Mouse (Mus musculus) MEL (cell line): ENCODE results near the gene Gm13694. TPM values are rescaled to one million over a fixed set of nuclear protein-coding genes. Genes with fewer than 3 reads are reported as not detected.

Source experiments
- DNase-seq: peaks from one replicate; pipeline ENCODE4 v3.0.0; 2011; ENCODE audit warnings: low read depth, low spot score
- H3K27ac ChIP-seq: 2 replicates; pipeline ENCODE4 v1.5.1; 2012; ENCODE audit warnings: low read depth, mild to moderate bottlenecking, control low read depth, low read length, moderate library complexity; ENCODE audit not compliant: control insufficient read depth
- H3K27me3 ChIP-seq, 2 experiments: fragments of 150-350 bp in 1 of 2; sonication (generic) in 1 of 2; 2 replicates each; pipeline ENCODE4 v1.6.1; 2012; ENCODE audit warnings: low read length in 2 of 2, mild to moderate bottlenecking in 2 of 2, improper control_type of control experiment in 1 of 2, moderate library complexity in 1 of 2; ENCODE audit not compliant: insufficient read depth in 2 of 2, control insufficient read depth in 1 of 2
- H3K36me3 ChIP-seq, 2 experiments: 2 replicates each; pipeline ENCODE4 v1.6.1; 2012 to 2014; ENCODE audit warnings: low read length in 2 of 2, improper control_type of control experiment in 1 of 2, inconsistent platforms in 1 of 2, mild to moderate bottlenecking in 1 of 2; ENCODE audit not compliant: insufficient read depth in 2 of 2, control insufficient read depth in 1 of 2
- H3K4me1 ChIP-seq, 2 experiments: fragments of 150-350 bp in 1 of 2; sonication (generic) in 1 of 2; 2 replicates each; pipeline ENCODE4 v1.6.1; 2012; ENCODE audit warnings: low read length in 2 of 2, improper control_type of control experiment in 1 of 2, mild to moderate bottlenecking in 1 of 2; ENCODE audit not compliant: insufficient read depth in 2 of 2, control insufficient read depth in 1 of 2
- H3K4me3 ChIP-seq, 2 experiments: fragments of 150-350 bp in 1 of 2; sonication (generic) in 1 of 2; 2 replicates each; pipeline ENCODE4 v1.5.1; 2012; ENCODE audit warnings: low read depth in 2 of 2, low read length in 2 of 2, mild to moderate bottlenecking in 2 of 2, moderate library complexity in 2 of 2, control low read depth in 1 of 2, improper control_type of control experiment in 1 of 2; ENCODE audit not compliant: control insufficient read depth in 1 of 2, insufficient read depth in 1 of 2
- H3K79me2 ChIP-seq: 2 replicates; pipeline ENCODE4 v1.6.1; 2012; ENCODE audit warnings: mild to moderate bottlenecking, low read length, moderate library complexity; ENCODE audit not compliant: control insufficient read depth, poor library complexity, insufficient read depth
- H3K9ac ChIP-seq: 2 replicates; pipeline ENCODE4 v1.6.1; 2012; ENCODE audit warnings: low read depth, mild to moderate bottlenecking, control low read depth, low read length, moderate library complexity; ENCODE audit not compliant: control insufficient read depth, poor library complexity, severe bottlenecking
- H3K9me3 ChIP-seq: fragments of 150-350 bp; sonication (generic); replicated peaks from 2 replicates; pipeline ENCODE4 v1.6.1; 2012; ENCODE audit warnings: mild to moderate bottlenecking, low read length, improper control_type of control experiment, moderate library complexity; ENCODE audit not compliant: insufficient read depth
- BHLHE40 ChIP-seq: IDR thresholded peaks from 2 replicates; pipeline ENCODE4 v1.6.1; 2012; ENCODE audit warnings: low read depth, mild to moderate bottlenecking, inconsistent platforms, low read length, improper control_type of control experiment, borderline replicate concordance
- ELF1 ChIP-seq: IDR thresholded peaks from 2 replicates; pipeline ENCODE4 v1.6.1; 2014; ENCODE audit warnings: low read depth, mild to moderate bottlenecking, inconsistent platforms, low read length, improper control_type of control experiment, moderate library complexity
- GATA1 ChIP-seq: IDR thresholded peaks from 2 replicates; pipeline ENCODE4 v1.6.1; 2011; ENCODE audit warnings: low read depth, low read length, improper control_type of control experiment
- JUND ChIP-seq: IDR thresholded peaks from 2 replicates; pipeline ENCODE4 v1.6.1; 2011; ENCODE audit warnings: low read depth, mild to moderate bottlenecking, improper control_type of control experiment, low read length
- KAT2A ChIP-seq: conservative IDR thresholded peaks from 2 replicates; pipeline ENCODE4 v1.6.1; 2012; ENCODE audit warnings: low read depth, low read length, improper control_type of control experiment, inconsistent platforms
- MAFK ChIP-seq: IDR thresholded peaks from 2 replicates; pipeline ENCODE4 v1.6.1; 2011; ENCODE audit warnings: low read depth, mild to moderate bottlenecking, low read length, improper control_type of control experiment, borderline replicate concordance
- MAX ChIP-seq: IDR thresholded peaks from 2 replicates; pipeline ENCODE4 v1.6.1; 2011; ENCODE audit warnings: low read length, improper control_type of control experiment
- MEF2A ChIP-seq: IDR thresholded peaks from 2 replicates; pipeline ENCODE4 v1.6.1; 2014; ENCODE audit warnings: low read depth, mild to moderate bottlenecking, inconsistent platforms, low read length, improper control_type of control experiment; ENCODE audit not compliant: poor library complexity, insufficient replicate concordance, severe bottlenecking; ENCODE audit errors: extremely low read depth
- NRF1 ChIP-seq: IDR thresholded peaks from 2 replicates; pipeline ENCODE4 v1.6.1; 2014; ENCODE audit warnings: low read depth, mild to moderate bottlenecking, inconsistent platforms, low read length, improper control_type of control experiment, moderate library complexity; ENCODE audit not compliant: poor library complexity, insufficient read depth, severe bottlenecking
- POLR2A ChIP-seq, 2 experiments: IDR thresholded peaks; 2 replicates each; pipeline ENCODE4 v1.6.1; 2011 to 2012; ENCODE audit warnings: low read length in 2 of 2, mild to moderate bottlenecking in 2 of 2, control low read depth in 1 of 2, improper control_type of control experiment in 1 of 2, low read depth in 1 of 2, moderate library complexity in 1 of 2; ENCODE audit not compliant: control insufficient read depth in 1 of 2, insufficient read depth in 1 of 2, poor library complexity in 1 of 2
- POLR2AphosphoS2 ChIP-seq: IDR thresholded peaks from 2 replicates; pipeline ENCODE4 v1.6.1; 2011; ENCODE audit warnings: low read length, improper control_type of control experiment
- RCOR1 ChIP-seq: IDR thresholded peaks from 2 replicates; pipeline ENCODE4 v1.6.1; 2012; ENCODE audit warnings: low read depth, mild to moderate bottlenecking, inconsistent platforms, low read length, improper control_type of control experiment
- SIN3A ChIP-seq: IDR thresholded peaks from 2 replicates; pipeline ENCODE4 v1.6.1; 2012; ENCODE audit warnings: low read length, improper control_type of control experiment, inconsistent platforms
- TAL1 ChIP-seq: IDR thresholded peaks from 2 replicates; pipeline ENCODE4 v1.6.1; 2012; ENCODE audit warnings: mild to moderate bottlenecking, inconsistent platforms, low read length, moderate library complexity, mixed read lengths
- ZC3H11A ChIP-seq: IDR thresholded peaks from 2 replicates; pipeline ENCODE4 v1.6.1; 2012; ENCODE audit warnings: low read depth, mild to moderate bottlenecking, inconsistent platforms, low read length, improper control_type of control experiment
- ZMIZ1 ChIP-seq: IDR thresholded peaks from 2 replicates; pipeline ENCODE4 v1.6.1; 2012; ENCODE audit warnings: low read depth, mild to moderate bottlenecking, inconsistent platforms, low read length, improper control_type of control experiment, moderate library complexity
- ZNF384 ChIP-seq: IDR thresholded peaks from 2 replicates; pipeline ENCODE4 v1.6.1; 2012; ENCODE audit warnings: low read depth, mild to moderate bottlenecking, inconsistent platforms, low read length, improper control_type of control experiment
- polyA plus RNA-seq, 2 experiments: library from polyadenylated mRNA; stranded (reverse) in 1 of 2; unstranded in 1 of 2; fragments of >175 nt in 1 of 2; fragments of >200 nt in 1 of 2; gene quantifications; 2 replicates each; pipeline versions ENCODE4 v1.2.1 to v1.2.4; 2012; ENCODE audit warnings: low replicate concordance in 2 of 2, low read depth in 1 of 2; ENCODE audit not compliant: insufficient read length in 2 of 2, insufficient read depth in 1 of 2, missing spikeins in 1 of 2
- total RNA-seq: library from RNA; depleted of rRNA; stranded (reverse); fragments of 300-350 nt; gene quantifications from 2 replicates; pipeline ENCODE4 v1.2.3, GENCODE M21; 2012

The Gm13694 gene
- total and polyA plus RNA-seq, 3 experiments = 0.08 TPM; not detected in 1

GRCm38 (mm10) chr2:84008913-84009312 lies 30.2 kb downstream of the Gm13694 start:
- no peaks in the 10 kb centered on the region for H3K4me1 ChIP-seq
- no peaks in the 10 kb centered on the region for H3K79me2 ChIP-seq
- H3K4me3 ChIP-seq = no peak overlapping the region
- H3K36me3 ChIP-seq = no peaks in the 10 kb centered on the region
- H3K27ac ChIP-seq = no peak overlapping the region
- H3K27me3 ChIP-seq = 0 out of 4 replicates have a peak, but pooled peaks cover 0 to 2% of the 10 kb centered on the region in 2 experiments
- H3K9me3 ChIP-seq = no peaks in the 10 kb centered on the region
- DNase-seq = no peak
- no peak for TF ChIP-seq ZNF384
- no peak for TF ChIP-seq ELF1
- TF ChIP-seq MAFK = no peak
- no peak for TF ChIP-seq GATA1
- no peak overlapping the region for H3K9ac ChIP-seq

DNA sequence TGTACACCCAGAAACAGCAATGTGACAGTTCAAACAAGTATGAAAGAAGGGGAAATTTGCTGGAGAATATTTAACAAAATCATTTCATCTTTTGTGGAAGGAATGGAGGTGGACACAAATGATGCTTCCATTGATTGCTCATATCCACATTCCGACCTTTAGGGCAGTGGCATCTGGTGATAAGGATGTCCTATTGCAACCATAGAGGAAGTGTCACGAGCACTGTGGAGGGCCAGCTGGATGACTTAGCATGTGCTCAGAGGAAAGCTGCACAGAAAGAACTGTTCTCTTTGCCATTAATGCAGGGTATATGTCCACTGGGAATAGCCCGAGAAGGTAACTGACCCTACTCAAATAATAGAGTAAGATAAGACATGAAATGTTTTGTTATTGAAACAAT lies 31.1 kb downstream of the Gm13694 start:
- H3K4me3 ChIP-seq = no peak overlapping the region
- H3K79me2 ChIP-seq = no peaks in the 10 kb centered on the region
- no peak for TF ChIP-seq ZMIZ1
- no peak for TF ChIP-seq SIN3A
- TF ChIP-seq POLR2AphosphoS2 = no peak
- TF ChIP-seq JUND = no peak
- no peak for TF ChIP-seq NRF1
- TF ChIP-seq TAL1 = no peak
- no peak for TF ChIP-seq RCOR1
- TF ChIP-seq MEF2A = no peak
- TF ChIP-seq BHLHE40 = no peak
- no peak for TF ChIP-seq MAX
- TF ChIP-seq ZC3H11A = no peak
- TF ChIP-seq GATA1 = no peak
- no peak for TF ChIP-seq POLR2A (IDR thresholded peaks at IDR 0.05; ENCODE audit: control insufficient read depth in 1 of 2, insufficient read depth in 1 of 2, low read depth in 1 of 2, low read length in 2 of 2, poor library complexity in 1 of 2)
- no peak for TF ChIP-seq KAT2A
- H3K4me1 ChIP-seq = no peaks in the 10 kb centered on the region
- H3K36me3 ChIP-seq = no peaks in the 10 kb centered on the region
- no peaks in the 10 kb centered on the region for H3K9me3 ChIP-seq
- 0 out of 4 replicates have a peak, but pooled peaks cover 0 to 2% of the 10 kb centered on the region in 2 experiments for H3K27me3 ChIP-seq
- no peak overlapping the region for H3K27ac ChIP-seq
- DNase-seq = no peak
- H3K9ac ChIP-seq = no peak overlapping the region
